Comparison of ENCODE assay signal across 1 mouse cellular context in the genomic region with DNA sequence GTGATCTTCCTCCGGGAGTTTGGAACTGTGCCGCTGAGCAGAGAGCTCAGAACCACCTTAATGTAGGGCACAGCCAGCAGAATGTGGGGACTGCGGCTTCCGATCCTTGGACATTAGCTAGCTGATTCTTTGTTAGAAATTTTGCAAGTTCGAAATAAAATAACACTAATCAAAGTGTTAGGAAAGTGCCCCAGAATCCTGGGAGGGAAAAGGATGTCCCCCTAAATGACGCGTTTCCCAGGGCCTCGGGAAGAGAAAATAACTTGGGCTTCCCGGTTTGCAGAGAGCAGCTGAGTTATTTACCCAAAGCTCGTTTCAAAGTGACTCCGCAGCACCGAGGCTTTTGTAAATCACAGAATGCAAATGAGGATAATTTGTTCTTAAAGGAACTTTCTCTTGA.
TF ChIP-seq lines count a peak whose summit lies in the region.

No protein-coding gene starts in this region.

TF ChIP-seq in CH12.LX, 34 proteins besides CTCF, POLR2A, EP300 and RAD21 (continued from another document):
- no peak for TF ChIP-seq NELFE (IDR thresholded peaks at IDR 0.05; ENCODE audit: low read depth, low read length)
- no peak for TF ChIP-seq ZKSCAN1 (IDR thresholded peaks at IDR 0.05; ENCODE audit: borderline replicate concordance, low read depth, low read length)
- no peak for TF ChIP-seq TBP (conservative IDR thresholded peaks at IDR 0.05; ENCODE audit: low read depth, low read length)
- no peak for TF ChIP-seq CHD2 (IDR thresholded peaks at IDR 0.05; ENCODE audit: low read length)
- TF ChIP-seq BHLHE40 (IDR thresholded peaks at IDR 0.05; ENCODE audit: low read depth, low read length): no peak
- TF ChIP-seq KAT2A (IDR thresholded peaks at IDR 0.05; ENCODE audit: insufficient replicate concordance, low read length): no peak
- TF ChIP-seq HCFC1 (IDR thresholded peaks at IDR 0.05; ENCODE audit: low read depth, low read length): no peak
- no peak for TF ChIP-seq MXI1 (IDR thresholded peaks at IDR 0.05; ENCODE audit: low read depth, low read length)
